Mouse (Mus musculus) embryonic fibroblast, embryonic 13.5 days (primary cell): ENCODE data around the gene Med8.

Source experiments
- CTCF ChIP-seq: IDR thresholded peaks from 2 replicates; pipeline ENCODE4 v1.5.1; 2011; ENCODE audit warnings: mild to moderate bottlenecking, control low read depth, low read length, moderate library complexity, borderline replicate concordance; ENCODE audit not compliant: insufficient read depth
- POLR2A ChIP-seq: IDR thresholded peaks from 2 replicates; pipeline ENCODE4 v1.6.1; 2011; ENCODE audit warnings: low read depth, mild to moderate bottlenecking, control low read depth, low read length, moderate library complexity

DNA sequence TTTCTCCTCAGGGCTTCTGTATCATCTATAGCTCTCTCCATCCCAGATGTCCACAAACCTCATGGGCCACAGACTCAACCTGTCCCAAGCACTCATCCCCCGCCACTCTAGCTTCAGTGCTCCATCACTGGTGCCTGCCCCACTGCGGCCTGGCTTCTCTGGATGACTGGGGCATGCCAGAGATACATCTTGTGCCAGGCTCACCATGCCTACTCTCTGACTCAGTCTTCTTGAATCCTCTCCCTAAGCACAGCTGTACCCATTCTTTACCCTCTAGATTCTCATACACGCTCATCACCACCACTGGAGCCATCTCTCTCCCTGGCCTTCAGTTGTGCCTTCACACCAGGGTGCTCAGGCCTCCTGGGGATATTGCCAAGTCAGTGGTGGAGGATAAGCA is 45.2 kb upstream of the Med8 start:
- TF ChIP-seq POLR2A (no peak), CTCF (no peak)
